Mouse (Mus musculus) hindbrain, embryonic 16.5 days (tissue): Measurements from ENCODE around the gene Gmds. TPM values are rescaled to one million over a fixed set of nuclear protein-coding genes. Genes with fewer than 3 reads are reported as not detected.

Experiments used
- ATAC-seq: fragments of 200-750 bp; cut with Nextera tagmentation; 2 replicates; pipeline ENCODE4 v1.8.0; 2017; ENCODE audit warnings: moderate TSS enrichment, moderate library complexity
- H3K27ac ChIP-seq: fragments of 300-500 bp; sonication (generic); 2 replicates; pipeline ENCODE4 v1.5.1; 2014; ENCODE audit warnings: low read depth, mild to moderate bottlenecking, control low read depth, low read length, moderate library complexity
- H3K27me3 ChIP-seq: fragments of 300-500 bp; sonication (generic); replicated peaks from 2 replicates; pipeline ENCODE4 v1.6.1; 2014; ENCODE audit warnings: low read length; ENCODE audit not compliant: control insufficient read depth, insufficient read depth
- H3K36me3 ChIP-seq: fragments of 300-500 bp; sonication (generic); 2 replicates; pipeline ENCODE4 v1.6.1; 2014; ENCODE audit warnings: mild to moderate bottlenecking, low read length, moderate library complexity, mixed read lengths; ENCODE audit not compliant: control insufficient read depth, insufficient read depth
- H3K4me1 ChIP-seq: fragments of 300-500 bp; sonication (generic); 2 replicates; pipeline ENCODE4 v1.6.1; 2014; ENCODE audit warnings: low read depth, low read length; ENCODE audit not compliant: control insufficient read depth, insufficient read depth
- H3K4me2 ChIP-seq: fragments of 300-500 bp; sonication (generic); 2 replicates; pipeline ENCODE4 v1.6.1; 2014; ENCODE audit warnings: mild to moderate bottlenecking, low read length, control low read depth, moderate library complexity
- H3K4me3 ChIP-seq: fragments of 300-500 bp; sonication (generic); 2 replicates; pipeline ENCODE4 v1.5.1; 2014; ENCODE audit warnings: mild to moderate bottlenecking, low read length, control low read depth, moderate library complexity
- H3K9ac ChIP-seq: fragments of 300-500 bp; sonication (generic); 2 replicates; pipeline ENCODE4 v1.6.1; 2014; ENCODE audit warnings: low read depth, mild to moderate bottlenecking, control low read depth, low read length, moderate library complexity
- H3K9me3 ChIP-seq: fragments of 300-500 bp; sonication (generic); 2 replicates; pipeline ENCODE4 v1.6.1; 2014; ENCODE audit warnings: mild to moderate bottlenecking, low read length, moderate library complexity; ENCODE audit not compliant: control insufficient read depth
- WGBS: fragments of 180-500 bp; shearing (Covaris S2); extraction: QIAGEN DNeasy Blood & Tissue Kit; methylation state at CpG from one replicate; pipeline ENCODE4 v1.1.7; 2014; 5-methylcytosine and 5-hydroxymethylcytosine counted together
- polyA plus RNA-seq: library from polyadenylated mRNA; unstranded; fragments of >200 nt; fragmentation: Nextera tagmentation; extraction: Ambion mirVana; gene quantifications from 2 replicates; pipeline ENCODE4 v1.2.1, GENCODE M21; 2015

Gene Gmds
- polyA plus RNA-seq, 1 experiment from 2014 or later = 38.2 TPM

DNA sequence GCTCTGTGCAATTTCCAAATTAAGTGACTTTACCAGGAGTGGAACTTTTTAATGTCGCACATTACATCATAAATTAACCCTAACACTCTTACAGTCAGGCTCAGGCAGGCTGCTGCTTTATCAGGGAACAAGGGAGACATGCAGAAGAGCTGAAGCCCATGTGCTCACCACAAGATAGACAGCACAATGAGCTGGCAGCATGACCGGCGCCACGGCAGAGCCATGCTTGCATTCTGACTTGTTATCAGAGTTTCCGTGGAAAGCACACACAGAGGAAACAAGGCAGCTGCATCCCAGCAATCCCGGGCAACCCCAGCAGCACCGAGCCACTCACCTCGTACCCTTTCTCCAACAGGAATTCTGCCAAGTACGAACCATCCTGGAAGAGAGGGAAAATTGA, 104.5 kb downstream of the Gmds start:
- 65% methylated on average over 9 of the region's 9 CpGs for WGBS

DNA sequence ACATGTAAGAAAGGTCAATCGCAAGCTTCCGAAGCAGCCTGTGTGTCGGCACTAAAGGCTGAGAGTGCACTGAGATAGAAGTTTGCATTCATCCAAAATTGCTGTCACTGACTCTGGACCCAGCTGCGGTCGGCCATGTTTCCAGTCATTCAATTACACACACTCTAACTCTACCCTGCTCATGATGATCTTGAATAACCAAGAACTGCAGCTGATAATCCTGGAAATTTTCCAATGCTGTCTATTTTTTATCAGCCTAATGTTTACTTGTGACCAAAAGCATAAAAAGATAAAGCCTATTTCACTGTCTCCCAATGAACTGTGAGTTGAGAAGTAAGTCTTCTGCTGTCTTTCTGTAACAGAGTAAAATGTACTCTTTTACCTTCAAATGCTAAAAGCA, 106.1 kb downstream of the Gmds start:
- WGBS = 86% methylated on average over 5 of the region's 5 CpGs
- Histone ChIP-seq H3K4me2 (no peak overlapping the region), H3K27me3 (no peaks in the 10 kb centered on the region), H3K9ac (no peak overlapping the region), H3K27ac (no peak overlapping the region), H3K9me3 (no peaks in the 10 kb centered on the region), H3K4me1 (no peaks in the 10 kb centered on the region), H3K4me3 (no peak overlapping the region), H3K36me3 (no peaks in the 10 kb centered on the region)
- no peak for ATAC-seq

More for the DNA sequence above, 104.5 kb downstream of the Gmds start:
- no peak overlapping the region for H3K4me3 ChIP-seq
- H3K4me1 ChIP-seq = no peaks in the 10 kb centered on the region
- H3K9ac ChIP-seq = no peak overlapping the region
- no peaks in the 10 kb centered on the region for H3K36me3 ChIP-seq
- no peak overlapping the region for H3K27ac ChIP-seq
- H3K9me3 ChIP-seq = no peaks in the 10 kb centered on the region
- no peaks in the 10 kb centered on the region for H3K27me3 ChIP-seq
- no peak for ATAC-seq
- no peak overlapping the region for H3K4me2 ChIP-seq

GRCm38 (mm10) chr13:32231956-32232355, 106.6 kb downstream of the Gmds start:
- Histone ChIP-seq H3K36me3 (no peaks in the 10 kb centered on the region), H3K9me3 (no peaks in the 10 kb centered on the region), H3K27ac (no peak overlapping the region), H3K4me2 (no peak overlapping the region), H3K4me3 (no peak overlapping the region), H3K4me1 (no peaks in the 10 kb centered on the region), H3K9ac (no peak overlapping the region), H3K27me3 (no peaks in the 10 kb centered on the region)
- no peak for ATAC-seq
- 96% methylated on average over 5 of the region's 5 CpGs for WGBS

- no peak overlapping the region for H3K4me3 ChIP-seq
- no peak overlapping the region for H3K27ac ChIP-seq
- H3K9me3 ChIP-seq = no peaks in the 10 kb centered on the region
- no peaks in the 10 kb centered on the region for H3K27me3 ChIP-seq
- H3K9ac ChIP-seq = no peak overlapping the region
- no peak overlapping the region for H3K4me2 ChIP-seq
- no peaks in the 10 kb centered on the region for H3K4me1 ChIP-seq
- no peak for ATAC-seq
- 86% methylated on average over 6 of the region's 6 CpGs for WGBS
- H3K36me3 ChIP-seq = no peaks in the 10 kb centered on the region
These were observed 110.5 kb downstream of the Gmds start for GRCm38 (mm10) chr13:32227874-32228562.

- no peak overlapping the region for H3K4me2 ChIP-seq
- no peaks in the 10 kb centered on the region for H3K36me3 ChIP-seq
- no peak overlapping the region for H3K9ac ChIP-seq
- no peaks in the 10 kb centered on the region for H3K9me3 ChIP-seq
- no peak for ATAC-seq
- no peak overlapping the region for H3K27ac ChIP-seq
- 80% methylated on average over 2 of the region's 2 CpGs for WGBS
- no peaks in the 10 kb centered on the region for H3K27me3 ChIP-seq
- H3K4me1 ChIP-seq = no peaks in the 10 kb centered on the region
- no peak overlapping the region for H3K4me3 ChIP-seq
These were observed 120.9 kb downstream of the Gmds start for GRCm38 (mm10) chr13:32217647-32218046.

DNA sequence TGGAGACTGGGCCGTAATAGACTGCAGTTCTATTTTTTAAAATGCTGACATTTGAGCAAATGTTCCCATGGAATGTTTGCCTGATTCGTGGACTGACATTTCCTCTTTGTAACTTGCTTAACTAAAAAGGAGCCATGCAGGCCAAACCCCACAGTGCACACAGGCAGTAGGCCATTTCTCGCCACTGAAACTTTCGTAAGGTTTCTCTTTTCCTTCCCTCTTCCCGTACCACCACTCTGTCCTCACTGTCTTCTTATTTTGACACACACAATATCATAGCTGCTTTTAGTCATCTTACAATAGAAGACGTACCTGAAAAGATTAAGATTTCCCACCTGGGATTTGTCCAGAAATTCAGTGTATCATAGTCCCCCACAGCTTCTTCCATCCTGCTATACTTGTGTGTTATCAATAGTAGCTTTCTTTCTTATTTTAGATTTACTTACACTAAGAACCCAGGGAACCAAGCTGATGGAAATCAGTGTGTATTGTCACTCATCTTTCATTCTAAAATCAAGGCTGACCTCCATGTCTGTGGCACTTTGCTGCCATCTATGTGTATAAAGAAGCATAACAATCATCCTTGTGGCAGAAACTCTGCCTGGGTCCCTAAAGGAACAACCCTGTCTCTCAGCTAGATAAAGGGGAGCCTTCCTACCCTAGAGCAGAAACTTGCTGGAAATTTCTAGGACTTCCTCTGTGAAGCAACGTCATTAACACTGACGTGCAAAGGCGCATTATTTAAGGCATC, 124.7 kb downstream of the Gmds start:
- H3K27ac ChIP-seq = no peak overlapping the region
- no peak overlapping the region for H3K4me3 ChIP-seq
- H3K4me2 ChIP-seq = no peak overlapping the region
- no peaks in the 10 kb centered on the region for H3K9me3 ChIP-seq
- no peaks in the 10 kb centered on the region for H3K27me3 ChIP-seq
- peak; percentile 69 for ATAC-seq
- 53% methylated on average over 9 of the region's 9 CpGs for WGBS
- H3K9ac ChIP-seq = no peak overlapping the region
- no peaks in the 10 kb centered on the region for H3K36me3 ChIP-seq
- H3K4me1 ChIP-seq = no peaks in the 10 kb centered on the region

- Histone ChIP-seq H3K27me3 (no peaks in the 10 kb centered on the region), H3K4me1 (no peaks in the 10 kb centered on the region), H3K4me3 (no peak overlapping the region), H3K36me3 (no peaks in the 10 kb centered on the region), H3K9me3 (no peaks in the 10 kb centered on the region), H3K9ac (no peak overlapping the region), H3K4me2 (no peak overlapping the region), H3K27ac (no peak overlapping the region)
- WGBS = 87% methylated on average over 2 of the region's 2 CpGs
- no peak for ATAC-seq
These were observed 126.4 kb downstream of the Gmds start for GRCm38 (mm10) chr13:32212125-32212524.

GRCm38 (mm10) chr13:32207172-32207908, 131.2 kb downstream of the Gmds start:
- Histone ChIP-seq H3K4me3 (no peak overlapping the region), H3K27ac (no peak overlapping the region), H3K36me3 (no peaks in the 10 kb centered on the region), H3K4me1 (no peaks in the 10 kb centered on the region), H3K27me3 (no peaks in the 10 kb centered on the region), H3K9me3 (no peaks in the 10 kb centered on the region), H3K9ac (no peak overlapping the region), H3K4me2 (no peak overlapping the region)
- ATAC-seq = no peak
- 78% methylated on average over 5 of the region's 5 CpGs for WGBS

DNA sequence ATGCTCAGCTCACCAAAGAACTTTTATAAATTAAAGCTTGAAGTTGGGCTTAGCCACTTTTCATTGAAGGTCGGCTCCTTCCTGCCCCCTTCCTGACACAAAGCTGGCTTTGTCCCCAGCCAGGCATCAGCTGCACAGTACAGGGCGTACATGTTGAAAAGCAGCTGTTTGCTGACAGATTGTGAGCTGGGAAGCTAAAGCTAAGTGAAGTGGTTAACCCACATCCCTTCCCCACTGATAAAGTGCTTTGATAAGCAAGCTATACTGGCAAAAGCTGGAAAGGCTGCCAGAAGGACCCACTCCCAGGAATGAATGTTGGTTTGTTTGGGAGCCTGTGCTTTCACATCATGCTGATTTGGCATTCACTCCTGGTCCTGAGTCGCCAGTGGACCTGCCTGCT, 158.6 kb downstream of the Gmds start:
- no peaks in the 10 kb centered on the region for H3K27me3 ChIP-seq
- H3K4me2 ChIP-seq = no peak overlapping the region
- H3K36me3 ChIP-seq = no peaks in the 10 kb centered on the region
- no peak overlapping the region for H3K4me3 ChIP-seq
- H3K27ac ChIP-seq = no peak overlapping the region
- peak; percentile 79 for ATAC-seq
- H3K4me1 ChIP-seq = no peaks in the 10 kb centered on the region
- WGBS = 19% methylated on average over 3 of the region's 3 CpGs
- no peaks in the 10 kb centered on the region for H3K9me3 ChIP-seq
- H3K9ac ChIP-seq = no peak overlapping the region
